Mouse (Mus musculus): ENCODE measurements around the gene Pitpnm1.
A peak's percentile ranks its signal among the peaks of the same experiment; 100 is the strongest.

The Pitpnm1 gene

DNA sequence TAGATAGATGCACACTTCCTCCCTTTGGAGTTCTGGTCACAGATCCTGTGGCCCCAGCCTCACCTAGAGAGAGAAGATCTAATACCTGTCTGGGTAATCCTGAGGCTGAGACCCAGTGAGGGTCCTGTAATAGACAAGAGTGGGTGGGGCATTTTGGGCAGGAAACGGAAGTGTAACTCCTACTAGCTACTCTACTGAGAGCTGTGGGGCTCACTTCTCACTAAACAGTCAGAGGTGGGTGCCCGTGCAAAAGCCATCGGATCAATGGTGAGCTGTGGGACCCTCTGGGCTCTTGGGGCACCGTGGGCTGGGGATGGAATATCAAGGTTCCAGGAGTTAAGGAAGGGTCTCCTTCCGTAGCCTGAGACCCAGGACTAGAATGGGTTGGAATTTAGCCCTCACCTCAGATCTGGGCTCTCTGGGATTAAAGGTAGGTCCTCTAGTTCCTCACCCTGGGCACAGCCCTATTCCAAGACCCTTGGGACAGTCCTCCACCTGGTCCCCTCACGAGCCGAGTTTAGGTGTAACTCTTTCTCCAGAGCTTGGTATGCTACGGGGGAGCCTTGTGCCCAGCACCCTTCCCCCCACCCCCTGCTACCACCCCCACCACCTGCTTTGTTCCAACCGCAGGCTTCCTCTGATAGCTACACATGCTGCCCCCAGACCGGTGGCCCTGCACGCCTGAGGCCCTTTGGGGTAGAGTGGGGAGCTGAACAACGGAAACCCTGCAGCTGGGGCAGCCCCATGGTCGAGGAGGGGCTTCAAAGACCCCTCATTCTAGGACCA lies 54.8 kb downstream of the Pitpnm1 start:
- no peak for DNase-seq (ENCODE audit: low read depth, low spot score)

DNA sequence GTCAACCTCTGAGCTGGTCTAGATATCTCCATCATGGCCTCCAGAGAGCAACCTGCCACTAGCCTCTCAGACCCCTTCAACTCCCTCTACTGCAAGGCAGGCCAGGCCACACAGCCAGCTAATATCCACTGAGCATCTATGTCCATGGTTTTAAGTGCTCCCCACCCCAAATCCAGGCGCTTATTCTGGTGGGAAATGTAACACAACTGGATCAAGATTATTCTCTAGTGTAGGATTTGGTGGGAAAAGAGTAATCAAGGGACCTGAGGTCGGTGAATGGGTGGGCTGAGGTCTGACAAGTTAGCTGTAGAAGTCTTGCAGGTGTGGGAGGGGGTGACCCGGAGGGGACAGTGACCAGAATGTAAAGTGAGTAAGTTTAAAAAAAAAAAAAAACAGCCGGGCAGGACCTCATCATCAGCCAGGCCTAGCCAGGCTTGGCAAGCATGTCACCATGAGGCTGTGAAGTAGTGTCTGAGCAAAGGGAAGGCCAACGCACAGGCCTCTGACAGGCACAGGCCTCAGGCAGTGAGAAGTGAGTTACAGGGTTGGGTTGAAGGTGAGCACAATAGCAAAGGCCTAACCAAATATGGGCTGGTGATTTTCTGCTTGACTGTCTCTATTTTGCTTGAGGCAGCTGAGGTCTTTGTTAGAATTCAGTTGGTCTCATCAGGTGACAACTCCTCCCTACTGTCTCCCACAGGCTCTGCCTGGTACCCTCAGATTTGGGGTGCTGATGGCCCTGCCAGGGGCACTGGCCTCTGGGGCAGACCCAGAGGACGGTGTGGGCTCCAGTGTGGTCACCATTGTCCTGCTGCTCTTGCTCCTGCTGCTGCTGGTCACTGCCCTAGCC lies 55.6 kb downstream of the Pitpnm1 start:
- no peak for DNase-seq (ENCODE audit: low read depth, low spot score)

DNA sequence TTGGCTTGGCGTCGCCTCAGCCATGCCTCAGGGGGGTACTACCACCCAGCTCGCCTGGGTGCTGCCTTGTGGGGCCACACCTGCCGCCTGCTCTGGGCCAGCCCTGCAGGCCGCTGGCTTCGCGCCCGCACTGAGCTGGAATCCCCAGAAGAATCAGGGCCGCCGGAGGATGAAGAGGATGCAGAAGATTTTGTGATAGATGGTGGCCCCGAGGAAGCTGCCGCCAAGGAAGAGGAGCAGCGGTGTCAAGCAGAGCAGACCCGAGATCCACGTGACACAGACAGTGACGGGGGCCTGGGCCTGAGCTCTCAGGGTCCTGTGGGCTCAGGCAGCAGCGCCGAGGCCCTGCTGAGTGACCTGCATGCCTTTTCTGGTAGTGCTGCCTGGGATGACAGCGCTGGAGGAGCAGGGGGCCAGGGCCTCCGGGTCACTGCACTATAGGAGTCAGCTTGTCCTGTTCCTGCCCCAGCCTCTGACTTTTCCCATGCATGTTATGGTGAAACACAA lies 56.3 kb downstream of the Pitpnm1 start:
- DNase-seq (ENCODE audit: low read depth, low spot score), result no peak

DNA sequence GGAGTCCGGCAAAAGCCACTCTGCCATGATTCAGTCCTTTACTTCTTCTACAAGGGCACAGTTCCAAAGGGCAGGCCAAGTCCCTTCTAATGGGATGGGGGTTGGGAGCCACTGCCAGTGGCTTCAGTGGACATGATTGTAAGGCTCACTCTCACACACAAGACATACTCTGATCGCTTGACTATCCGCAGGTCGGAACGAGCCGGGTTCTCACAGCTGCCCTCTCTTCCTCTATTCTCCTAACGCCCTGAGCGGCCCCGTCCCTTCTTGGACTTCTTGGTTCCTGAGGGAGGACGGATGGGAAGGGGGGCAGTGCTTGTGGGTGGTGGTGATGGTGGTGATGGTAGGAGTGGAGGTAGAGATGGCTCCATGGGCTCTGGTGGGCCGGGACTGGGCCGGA lies 57.0 kb downstream of the Pitpnm1 start:
- no peak for DNase-seq (ENCODE audit: low read depth, low spot score)

DNA sequence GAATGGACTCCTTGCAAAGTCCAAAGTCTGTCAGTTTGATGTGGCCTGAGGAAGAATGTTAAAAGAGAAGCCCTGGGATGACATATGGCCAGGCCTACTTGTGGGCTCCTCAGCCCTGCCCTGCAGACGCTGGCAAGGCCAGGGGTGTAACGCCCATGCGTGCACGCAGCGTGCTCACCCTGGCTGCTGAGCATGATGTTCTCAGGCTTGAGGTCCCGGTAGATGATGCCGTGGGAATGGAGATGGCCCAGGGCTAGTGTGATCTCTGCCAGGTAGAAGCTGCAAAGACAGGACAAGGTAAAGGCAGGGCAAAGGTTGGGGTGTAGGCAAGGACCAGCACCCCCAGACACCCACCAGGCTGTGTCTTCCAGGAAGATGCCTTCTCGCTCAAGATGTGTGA lies 59.3 kb downstream of the Pitpnm1 start:
- no peak for DNase-seq (ENCODE audit: low read depth, low spot score)

DNA sequence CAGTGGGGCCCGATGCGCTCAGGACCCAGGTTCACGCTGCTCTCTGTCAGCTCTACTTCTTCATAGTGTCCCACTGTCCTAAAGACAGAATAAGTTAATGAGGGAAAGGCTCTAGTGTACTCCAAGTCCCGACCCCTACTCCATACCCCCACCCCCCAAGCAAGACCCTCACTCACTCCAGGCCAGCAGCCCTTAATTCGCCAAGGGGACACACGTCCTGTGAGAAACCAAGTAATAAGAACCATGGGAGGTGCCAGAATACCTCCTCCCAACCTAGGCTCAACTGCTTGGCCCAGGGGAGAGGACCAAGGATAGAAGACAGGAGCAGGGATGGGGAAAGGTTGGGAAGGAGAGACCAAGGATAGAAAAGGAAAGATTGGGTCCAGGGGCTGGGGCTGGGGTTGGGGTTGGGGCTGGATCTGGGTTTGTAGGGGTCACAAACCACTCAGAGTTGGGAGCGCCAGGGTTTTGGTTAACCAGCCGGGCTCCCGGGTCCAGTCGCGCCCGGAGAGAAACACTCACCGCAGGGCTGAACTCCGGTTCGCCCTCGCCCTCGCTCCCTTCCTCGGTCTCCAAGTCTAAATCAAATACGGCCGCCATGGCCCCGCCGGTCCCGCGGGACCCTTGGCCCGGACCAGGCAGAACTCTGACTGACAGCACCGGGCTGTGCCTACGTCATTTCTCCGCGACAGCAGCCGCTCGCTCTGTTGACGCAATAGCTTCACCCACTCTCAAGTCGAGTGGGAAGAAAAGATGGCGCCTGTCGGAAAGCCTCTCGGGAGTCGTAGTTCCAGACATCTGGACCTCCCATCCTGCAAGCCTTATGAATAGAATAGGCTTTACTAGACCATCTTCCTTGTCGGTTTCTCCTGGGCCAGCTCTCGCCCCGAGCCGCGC lies 63.1 kb downstream of the Pitpnm1 start, which contains the start of gene Rps6kb2:
Gene Rps6kb2 (minus strand): TSS at position 709 of the 897 bp plus-strand sequence.
- DNase-seq (ENCODE audit: low read depth, low spot score), result peak; percentile 98

DNA sequence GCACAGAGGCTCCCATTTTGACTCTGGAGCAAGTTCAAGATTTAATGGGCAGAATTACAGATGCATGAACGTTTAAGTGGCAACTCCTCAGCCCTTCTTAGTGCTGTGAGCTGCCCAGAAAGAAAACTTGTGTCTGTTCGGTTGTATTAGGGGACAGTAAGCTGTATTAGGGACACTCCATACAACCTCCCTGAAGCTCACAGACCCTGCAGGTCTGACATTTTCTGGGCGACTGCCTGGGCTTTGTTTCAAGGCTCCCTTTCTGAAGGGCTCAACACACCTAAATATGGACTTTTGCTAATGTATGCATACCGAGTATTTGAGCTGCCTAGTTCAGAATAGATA lies 63.7 kb downstream of the Pitpnm1 start:
- no peak for DNase-seq (ENCODE audit: low read depth, low spot score)
